Mouse (Mus musculus): ENCODE results near the gene Gpx2. TPM values are rescaled to one million over a fixed set of nuclear protein-coding genes. Genes with fewer than 3 reads are reported as not detected.

Gpx2 gene
- polyA plus RNA-seq, 1 experiment from 2014 or later, result 0.33 TPM

- no peaks in the 10 kb centered on the region for H3K27me3 ChIP-seq
- H3K9me3 ChIP-seq, result no peaks in the 10 kb centered on the region
- H3K4me2 ChIP-seq, result no peak overlapping the region
- H3K4me1 ChIP-seq, result no peaks in the 10 kb centered on the region
- no peak for ATAC-seq (ENCODE audit: low FRiP score)
- WGBS, result 87% methylated on average over 3 of the region's 3 CpGs
- no peak overlapping the region for H3K9ac ChIP-seq
- no peak overlapping the region for H3K27ac ChIP-seq
- no peaks in the 10 kb centered on the region; the same call in 1 of the 2 replicates for H3K36me3 ChIP-seq (replicated peaks)
- no peak overlapping the region for H3K4me3 ChIP-seq (replicated peaks)
Observed at GRCm38 (mm10) chr12:76774652-76775051, 20.7 kb downstream of the Gpx2 start.

GRCm38 (mm10) chr12:76771540-76771939 lies 23.8 kb downstream of the Gpx2 start:
- no peak overlapping the region for H3K4me2 ChIP-seq
- H3K9ac ChIP-seq, result no peak overlapping the region
- H3K4me3 ChIP-seq (replicated peaks), result no peak overlapping the region
- no peaks in the 10 kb centered on the region for H3K27me3 ChIP-seq
- H3K36me3 ChIP-seq (replicated peaks), result no peaks in the 10 kb centered on the region
- H3K9me3 ChIP-seq, result no peaks in the 10 kb centered on the region
- no peak overlapping the region for H3K27ac ChIP-seq
- no peak for ATAC-seq (ENCODE audit: low FRiP score)
- H3K4me1 ChIP-seq, result no peaks in the 10 kb centered on the region; the same call in 1 of the 2 replicates
- WGBS, result 93% methylated on average over 5 of the region's 5 CpGs

- ATAC-seq (ENCODE audit: low FRiP score), result no peak
- H3K4me2 ChIP-seq, result no peak overlapping the region
- 84% methylated on average over 5 of the region's 5 CpGs for WGBS
- H3K4me3 ChIP-seq (replicated peaks), result no peak overlapping the region
- no peak overlapping the region for H3K9ac ChIP-seq
- no peaks in the 10 kb centered on the region for H3K9me3 ChIP-seq
- no peaks in the 10 kb centered on the region for H3K27me3 ChIP-seq
- H3K36me3 ChIP-seq (replicated peaks), result no peaks in the 10 kb centered on the region
- no peak overlapping the region for H3K27ac ChIP-seq
- H3K4me1 ChIP-seq, result peaks cover 5% of the 10 kb centered on the region
Observed at GRCm38 (mm10) chr12:76770841-76771500, 24.4 kb downstream of the Gpx2 start.

- peak overlapping the region; percentile 71 for H3K4me3 ChIP-seq (replicated peaks)
- H3K27ac ChIP-seq, result peak overlapping the region; percentile 83
- WGBS, result 31% methylated on average over 20 of the region's 20 CpGs
- H3K27me3 ChIP-seq, result peaks cover 7% of the 10 kb centered on the region; the same call in 1 of the 2 replicates
- no peaks in the 10 kb centered on the region for H3K9me3 ChIP-seq
- peak; percentile 44 for ATAC-seq (ENCODE audit: low FRiP score)
- H3K4me1 ChIP-seq, result peaks cover 7% of the 10 kb centered on the region
- H3K9ac ChIP-seq, result peak overlapping the region; percentile 70
- H3K4me2 ChIP-seq, result peak overlapping the region; percentile 58
- no peaks in the 10 kb centered on the region for H3K36me3 ChIP-seq (replicated peaks)
Observed at GRCm38 (mm10) chr12:76765901-76766630, 29.3 kb downstream of the Gpx2 start.

- Histone ChIP-seq H3K4me2 (peak within 1 kb of the TSS; percentile 58), H3K27me3 (peaks cover 7% of the 10 kb centered on the region; the same call in 1 of the 2 replicates), H3K36me3 (replicated peaks) (no peaks in the 10 kb centered on the region), H3K4me1 (peaks cover 7% of the 10 kb centered on the region), H3K4me3 (replicated peaks) (peak within 1 kb of the TSS; percentile 71), H3K9me3 (no peaks in the 10 kb centered on the region), H3K9ac (peak within 1 kb of the TSS; percentile 70), H3K27ac (peak within 1 kb of the TSS; percentile 83)
- ATAC-seq (ENCODE audit: low FRiP score), result peak; percentile 97
- WGBS, result under 1% methylated on average over 31 of the region's 31 CpGs
Observed at GRCm38 (mm10) chr12:76765354-76765851, 30.0 kb downstream of the Gpx2 start, which contains the start of the genes Churc1 and Fntb. Gene Churc1, plus strand, starts transcription at chr12:76765538. Gene Fntb, plus strand, starts transcription at chr12:76765589.

- H3K9ac ChIP-seq, result no peak overlapping the region
- H3K4me3 ChIP-seq (replicated peaks), result no peak overlapping the region
- 42% methylated on average over 14 of the region's 14 CpGs for WGBS
- H3K4me2 ChIP-seq, result peak overlapping the region; percentile 21; the same call in 1 of the 2 replicates
- H3K9me3 ChIP-seq, result no peaks in the 10 kb centered on the region
- no peak overlapping the region for H3K27ac ChIP-seq
- no peaks in the 10 kb centered on the region for H3K4me1 ChIP-seq
- H3K27me3 ChIP-seq, result no peaks in the 10 kb centered on the region
- H3K36me3 ChIP-seq (replicated peaks), result no peaks in the 10 kb centered on the region
- no peak for ATAC-seq (ENCODE audit: low FRiP score)
Observed at GRCm38 (mm10) chr12:76752652-76753318, 42.6 kb downstream of the Gpx2 start.

GRCm38 (mm10) chr12:76750866-76751459 lies 44.4 kb downstream of the Gpx2 start:
- H3K9me3 ChIP-seq, result no peaks in the 10 kb centered on the region
- 82% methylated on average over 16 of the region's 16 CpGs for WGBS
- H3K27ac ChIP-seq, result no peak overlapping the region
- ATAC-seq (ENCODE audit: low FRiP score), result no peak
- no peaks in the 10 kb centered on the region for H3K36me3 ChIP-seq (replicated peaks)
- no peak overlapping the region for H3K9ac ChIP-seq
- no peak overlapping the region for H3K4me3 ChIP-seq (replicated peaks)
- H3K4me1 ChIP-seq, result no peaks in the 10 kb centered on the region
- no peak overlapping the region for H3K4me2 ChIP-seq
- H3K27me3 ChIP-seq, result no peaks in the 10 kb centered on the region

Other genes with a start within 250 kb of the Gpx2 start
- gene Sptb, start 85.0 kb downstream of the Gpx2 start, polyA plus RNA-seq (2016; fragmentation: Nextera tagmentation; extraction: Ambion mirVana), result 1.8 and 2.1 TPM in 2 replicates
- 70.1 and 79.0 TPM in 2 replicates for gene Churc1, start 30.0 kb downstream of the Gpx2 start, polyA plus RNA-seq (2016; fragmentation: Nextera tagmentation; extraction: Ambion mirVana)
- gene Fntb, start 30.0 kb downstream of the Gpx2 start, polyA plus RNA-seq (2016; fragmentation: Nextera tagmentation; extraction: Ambion mirVana), result 35.2 and 37.3 TPM in 2 replicates
- gene Rab15, start 27.4 kb upstream of the Gpx2 start, polyA plus RNA-seq (2016; fragmentation: Nextera tagmentation; extraction: Ambion mirVana), result 11.8 and 13.8 TPM in 2 replicates
- 14.7 and 23.4 TPM in 2 replicates for gene Max, start 166.6 kb upstream of the Gpx2 start, polyA plus RNA-seq (2016; fragmentation: Nextera tagmentation; extraction: Ambion mirVana)

Data from forebrain, embryonic 12.5 days (tissue).